Mouse (Mus musculus) cerebellum, postnatal 10 days (tissue): Measurements from ENCODE around the gene Gm10188.

Experiments used
- DNase-seq, 2 experiments: peaks; one replicate each; pipeline ENCODE4 v3.0.0; 2021; ENCODE audit warnings: mixed read lengths in 2 of 2

Gene Gm10188

GRCm38 (mm10) chr1:132194624-132195023 lies 34.9 kb downstream of the Gm10188 start:
- peak in 1 of 2 experiments; percentile 1 for DNase-seq

- DNase-seq: peak in 1 of 2 experiments; percentile 7
Measured at GRCm38 (mm10) chr1:132193806-132194205, 35.8 kb downstream of the Gm10188 start.

- peak; percentile 75 to 81 for DNase-seq
Measured at GRCm38 (mm10) chr1:132191786-132192680, 37.5 kb downstream of the Gm10188 start.

- DNase-seq: peak; percentile 63 to 65
Measured at GRCm38 (mm10) chr1:132191093-132191785, 38.3 kb downstream of the Gm10188 start, which contains the start of the genes Lemd1 and AC124108.1. Lemd1 (plus strand) TSS chr1:132191431. AC124108.1 (plus strand) TSS chr1:132191457.

GRCm38 (mm10) chr1:132190621-132191092 lies 38.9 kb downstream of the Gm10188 start:
- DNase-seq: peak; percentile 69 to 73

- peak; percentile 88 to 90 for DNase-seq
Measured at GRCm38 (mm10) chr1:132190040-132190513, 39.5 kb downstream of the Gm10188 start.

GRCm38 (mm10) chr1:132189231-132189630 lies 40.3 kb downstream of the Gm10188 start:
- no peak for DNase-seq

- DNase-seq: peak in 1 of 2 experiments; percentile 5
Measured at GRCm38 (mm10) chr1:132188442-132189066, 41.0 kb downstream of the Gm10188 start.

GRCm38 (mm10) chr1:132186303-132186702 lies 43.3 kb downstream of the Gm10188 start:
- no peak for DNase-seq
